Mouse (Mus musculus): ENCODE results near the gene Ccdc57.

DNA sequence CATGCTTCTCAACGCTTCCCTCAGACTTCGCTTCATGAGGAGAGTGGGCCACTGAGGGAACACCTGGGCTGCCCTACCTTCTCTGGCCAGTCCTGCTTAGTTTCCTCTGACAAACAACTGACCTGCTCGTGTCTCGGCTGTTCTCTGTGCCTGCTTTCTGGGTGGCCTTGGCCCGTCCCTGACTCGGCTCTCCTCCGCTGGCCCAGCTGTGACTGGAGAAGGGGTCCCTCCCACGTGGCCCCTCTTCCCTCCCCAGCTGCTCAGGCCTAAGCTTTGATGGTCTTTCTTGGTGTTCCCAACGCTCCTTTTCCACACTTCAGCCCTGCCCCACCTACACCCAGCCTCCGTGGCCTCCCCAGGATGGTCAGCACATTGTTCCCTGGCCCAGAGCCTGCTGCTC, 69.9 kb downstream of the Ccdc57 start:
- TF ChIP-seq CTCF (IDR thresholded peaks at IDR 0.05; ENCODE audit: insufficient read depth, low read length) (no peak), POLR2A (IDR thresholded peaks at IDR 0.05; ENCODE audit: borderline replicate concordance, extremely low read depth, low read depth, low read length) (no peak)

Measured in lung, adult 2 months (tissue).